Mouse (Mus musculus): ENCODE results near the gene Upf1. TPM values are rescaled to one million over a fixed set of nuclear protein-coding genes. Genes with fewer than 3 reads are reported as not detected.

Upf1 gene
- 11.8 and 13.6 TPM in 2 replicates for polyA plus RNA-seq (2015; fragmentation: Nextera tagmentation; extraction: Ambion mirVana)

DNA sequence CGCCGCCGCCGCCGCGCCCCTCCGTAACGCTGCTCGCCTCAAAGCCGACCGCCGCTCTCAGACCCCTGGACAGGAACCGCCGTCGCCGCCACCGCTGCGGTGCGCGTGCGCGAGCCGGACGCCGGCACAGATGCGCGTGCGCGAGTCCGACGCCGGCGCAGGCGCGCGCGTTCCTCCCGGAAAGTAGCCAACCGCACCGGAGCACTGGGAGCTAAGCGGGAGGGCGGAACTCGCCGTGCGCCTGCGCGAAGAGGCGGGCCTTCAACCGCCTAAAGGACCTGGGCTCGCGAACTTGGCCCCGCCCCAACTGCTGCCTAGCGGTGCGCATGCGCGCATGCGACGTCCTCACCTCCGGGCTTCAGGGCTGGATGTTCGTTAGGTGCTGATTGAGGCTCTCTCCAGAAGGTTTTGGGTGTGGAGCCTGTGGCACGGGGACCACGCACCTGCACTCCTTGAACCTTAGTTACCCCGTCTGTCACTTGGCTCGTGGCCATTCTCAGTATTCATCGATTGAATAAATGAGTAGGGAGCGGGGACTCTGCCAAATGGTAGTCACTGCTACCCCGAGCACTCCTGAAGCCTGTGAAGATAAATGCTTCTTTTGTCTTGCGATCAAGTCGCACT is at the start of gene Upf1:
TSS of gene Upf1 (minus strand) at position 85 of the 624 bp plus-strand sequence.
- H3K9ac ChIP-seq (replicated peaks; ENCODE audit: low read depth, low read length): peak within 1 kb of the TSS; percentile 80
- H3K27ac ChIP-seq (ENCODE audit: low read length): peak within 1 kb of the TSS; percentile 83
- no peaks in the 10 kb centered on the region for H3K9me3 ChIP-seq (ENCODE audit: control insufficient read depth, low read length)
- peak; percentile 86 for ATAC-seq
- peaks cover 32% of the 10 kb centered on the region for H3K4me1 ChIP-seq (replicated peaks; ENCODE audit: control insufficient read depth, insufficient read depth, low read length)
- no peaks in the 10 kb centered on the region for H3K36me3 ChIP-seq (ENCODE audit: control insufficient read depth, insufficient read depth)
- H3K4me2 ChIP-seq (ENCODE audit: low read length): peak within 1 kb of the TSS; percentile 94
- peak within 1 kb of the TSS; percentile 99 for H3K4me3 ChIP-seq (replicated peaks; ENCODE audit: low read length)
- H3K27me3 ChIP-seq (replicated peaks; ENCODE audit: control insufficient read depth, insufficient read depth, low read length): no peaks in the 10 kb centered on the region
- under 1% methylated on average over 62 of the region's 69 CpGs for WGBS

DNA sequence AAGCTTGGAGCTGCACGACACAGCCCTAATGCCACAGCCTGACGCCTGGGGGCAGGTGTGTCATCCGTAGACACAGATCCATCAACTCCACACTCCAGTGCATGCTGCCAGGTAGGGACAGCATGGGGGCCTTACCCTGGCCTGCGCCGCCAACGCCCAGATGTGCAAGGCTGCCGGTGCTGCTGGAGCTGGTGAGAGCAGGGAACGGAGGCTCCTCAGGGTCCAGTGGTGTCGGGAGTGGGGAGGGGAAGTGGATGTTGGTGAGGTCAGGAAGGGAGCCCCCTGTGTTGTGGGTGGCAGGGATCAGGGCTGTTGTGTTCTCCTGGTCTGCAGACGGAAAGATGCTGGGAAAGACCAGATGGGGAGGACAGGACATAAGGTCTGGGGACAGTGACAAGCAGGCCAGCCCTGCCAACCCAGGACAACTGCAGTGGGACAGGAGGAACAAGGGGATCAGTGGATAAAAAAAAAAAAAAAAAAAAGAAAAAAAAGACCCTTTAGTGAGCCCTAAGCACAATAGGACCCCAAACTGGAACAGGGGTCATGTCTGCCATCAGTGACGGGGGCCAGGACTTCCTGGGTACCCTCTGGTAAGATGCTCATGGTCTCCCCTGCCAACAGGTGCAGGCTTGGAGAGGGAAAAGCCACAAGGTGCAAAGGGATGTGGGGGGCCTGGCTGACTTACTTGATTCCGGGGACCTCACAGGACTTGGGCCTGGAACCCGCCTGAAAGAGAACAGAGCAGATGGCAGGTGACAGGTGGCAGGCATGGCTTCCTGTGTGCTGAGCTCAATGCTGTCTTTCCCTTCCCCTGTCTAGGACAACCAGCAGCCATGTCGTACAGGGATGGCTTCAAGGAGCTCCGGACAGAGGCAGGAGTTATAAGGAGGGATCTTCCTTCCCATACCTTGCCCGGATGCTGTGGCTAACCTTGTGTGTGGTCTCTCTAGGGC is 44.8 kb upstream of the Upf1 start:
- Histone ChIP-seq H3K4me3 (replicated peaks; ENCODE audit: low read length) (no peak overlapping the region), H3K27ac (ENCODE audit: low read length) (no peak overlapping the region), H3K27me3 (replicated peaks; ENCODE audit: control insufficient read depth, insufficient read depth, low read length) (no peaks in the 10 kb centered on the region), H3K36me3 (ENCODE audit: control insufficient read depth, insufficient read depth) (no peaks in the 10 kb centered on the region), H3K4me1 (replicated peaks; ENCODE audit: control insufficient read depth, insufficient read depth, low read length) (no peaks in the 10 kb centered on the region), H3K9me3 (ENCODE audit: control insufficient read depth, low read length) (no peaks in the 10 kb centered on the region), H3K4me2 (ENCODE audit: low read length) (no peak overlapping the region), H3K9ac (replicated peaks; ENCODE audit: low read depth, low read length) (0 out of 2 replicates have a peak overlapping the region, but pooled peaks have one; percentile 18)
- 86% methylated on average over 16 of the region's 16 CpGs for WGBS
- no peak for ATAC-seq

DNA sequence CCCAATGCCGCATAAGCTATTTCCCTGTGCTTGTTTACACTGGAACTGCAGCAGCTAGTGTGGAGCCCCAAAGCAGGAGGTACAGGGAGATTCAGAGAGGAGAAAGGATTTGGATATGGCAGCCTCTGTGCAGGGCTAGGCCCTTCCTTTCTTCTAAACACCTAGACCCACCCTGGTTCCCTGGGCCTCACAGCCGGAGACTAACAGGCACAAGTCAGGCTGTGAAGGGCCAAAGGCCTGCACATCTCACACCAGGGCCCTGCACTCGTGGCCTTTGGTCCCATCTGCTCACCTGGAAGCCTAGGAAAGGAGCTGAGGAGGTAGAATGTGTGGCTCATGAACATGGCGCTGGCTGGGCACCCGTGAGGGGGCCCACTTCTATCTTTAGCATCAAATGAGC is 43.1 kb upstream of the Upf1 start:
- no peak for ATAC-seq
- Histone ChIP-seq H3K9me3 (ENCODE audit: control insufficient read depth, low read length) (no peaks in the 10 kb centered on the region), H3K4me2 (ENCODE audit: low read length) (no peak overlapping the region), H3K9ac (replicated peaks; ENCODE audit: low read depth, low read length) (no peak overlapping the region), H3K36me3 (ENCODE audit: control insufficient read depth, insufficient read depth) (no peaks in the 10 kb centered on the region; the same call in 1 of the 2 replicates), H3K27ac (ENCODE audit: low read length) (no peak overlapping the region), H3K4me1 (replicated peaks; ENCODE audit: control insufficient read depth, insufficient read depth, low read length) (no peaks in the 10 kb centered on the region), H3K27me3 (replicated peaks; ENCODE audit: control insufficient read depth, insufficient read depth, low read length) (no peaks in the 10 kb centered on the region), H3K4me3 (replicated peaks; ENCODE audit: low read length) (no peak overlapping the region)
- WGBS: 81% methylated on average over 5 of the region's 5 CpGs

DNA sequence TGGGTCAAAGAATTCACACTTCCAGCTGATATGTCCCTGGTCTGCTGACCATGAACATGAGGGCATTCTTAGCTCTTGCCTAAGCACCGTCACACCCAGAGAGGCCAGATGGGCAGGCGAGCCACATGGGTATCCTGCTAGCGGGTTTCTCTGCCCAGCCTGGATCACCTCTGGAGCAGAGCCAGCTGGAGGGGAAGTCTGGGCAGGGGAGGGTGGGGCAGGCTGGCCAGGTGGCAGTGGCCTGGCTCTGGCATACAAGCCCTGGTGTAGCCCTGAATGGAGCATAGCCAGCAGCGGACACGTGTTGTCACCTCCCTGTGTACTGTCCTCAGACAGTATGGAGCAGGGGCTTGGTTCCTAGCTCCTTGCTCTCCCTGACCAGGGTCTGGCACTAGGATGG is 42.6 kb upstream of the Upf1 start:
- no peak for ATAC-seq
- Histone ChIP-seq H3K4me3 (replicated peaks; ENCODE audit: low read length) (no peak overlapping the region), H3K4me2 (ENCODE audit: low read length) (no peak overlapping the region), H3K9me3 (ENCODE audit: control insufficient read depth, low read length) (no peaks in the 10 kb centered on the region), H3K36me3 (ENCODE audit: control insufficient read depth, insufficient read depth) (peaks cover 2% of the 10 kb centered on the region; the same call in 1 of the 2 replicates), H3K27ac (ENCODE audit: low read length) (no peak overlapping the region), H3K27me3 (replicated peaks; ENCODE audit: control insufficient read depth, insufficient read depth, low read length) (no peaks in the 10 kb centered on the region), H3K9ac (replicated peaks; ENCODE audit: low read depth, low read length) (no peak overlapping the region), H3K4me1 (replicated peaks; ENCODE audit: control insufficient read depth, insufficient read depth, low read length) (no peaks in the 10 kb centered on the region)
- WGBS: 61% methylated on average over 5 of the region's 5 CpGs

DNA sequence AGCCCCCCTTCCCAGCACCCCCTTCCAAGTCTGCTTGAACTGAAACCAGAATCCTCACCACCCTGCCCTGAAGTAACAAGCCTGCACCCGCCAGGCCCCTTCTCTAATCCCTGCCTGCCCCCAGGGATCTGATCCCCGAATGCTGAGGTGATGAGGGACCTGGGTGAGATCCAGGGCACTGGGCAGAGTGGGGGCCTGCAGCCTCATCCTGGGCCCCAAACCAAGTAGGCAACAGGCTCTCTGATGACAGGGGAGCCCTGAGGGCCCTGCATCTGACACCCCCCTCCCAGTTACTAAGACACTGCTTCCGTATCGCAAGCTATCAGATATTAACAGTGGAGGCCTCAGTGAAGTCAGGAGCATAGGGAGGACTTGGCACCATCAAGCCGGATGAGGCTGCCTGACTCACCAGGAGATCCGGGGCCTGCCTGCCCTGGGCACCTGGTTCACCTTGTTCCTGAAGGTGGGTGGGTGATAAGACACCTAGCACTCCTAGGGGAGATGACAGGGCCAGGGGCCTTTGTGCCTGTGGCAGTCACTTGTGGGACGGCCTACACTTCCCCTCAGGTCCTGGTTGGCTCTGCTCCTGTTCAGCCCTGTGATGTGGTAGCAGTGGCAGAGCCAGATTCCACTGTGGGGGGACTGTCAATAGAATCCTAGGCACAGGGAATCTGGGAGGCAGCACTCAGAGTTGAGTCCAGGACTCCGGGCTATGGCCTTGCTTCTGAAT is 41.4 kb upstream of the Upf1 start:
- no peak for ATAC-seq
- Histone ChIP-seq H3K4me3 (replicated peaks; ENCODE audit: low read length) (no peak overlapping the region), H3K4me1 (replicated peaks; ENCODE audit: control insufficient read depth, insufficient read depth, low read length) (no peaks in the 10 kb centered on the region), H3K36me3 (ENCODE audit: control insufficient read depth, insufficient read depth) (peaks cover 5% of the 10 kb centered on the region), H3K27me3 (replicated peaks; ENCODE audit: control insufficient read depth, insufficient read depth, low read length) (no peaks in the 10 kb centered on the region), H3K27ac (ENCODE audit: low read length) (no peak overlapping the region), H3K9me3 (ENCODE audit: control insufficient read depth, low read length) (no peaks in the 10 kb centered on the region), H3K9ac (replicated peaks; ENCODE audit: low read depth, low read length) (no peak overlapping the region), H3K4me2 (ENCODE audit: low read length) (no peak overlapping the region)
- 85% methylated on average over 8 of the region's 8 CpGs for WGBS

DNA sequence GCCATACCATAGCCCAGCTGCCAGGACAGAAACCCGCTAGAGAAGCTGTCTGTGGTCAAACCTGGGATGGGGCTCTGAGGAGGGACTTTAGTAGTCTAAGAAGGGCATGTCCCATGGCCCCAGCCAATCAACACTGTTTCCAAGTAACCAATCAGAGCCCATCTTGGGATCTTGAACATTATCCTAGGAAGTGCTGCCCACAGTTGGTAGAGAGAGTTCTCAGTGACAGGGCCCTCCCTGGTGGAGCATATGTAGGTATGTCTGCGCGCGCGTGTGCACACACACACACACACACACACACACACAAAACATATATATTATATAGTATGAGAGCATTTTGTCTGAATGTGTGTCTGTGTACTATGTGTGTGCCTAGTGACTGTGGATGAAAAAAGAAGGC is 40.0 kb upstream of the Upf1 start:
- peaks cover 7% of the 10 kb centered on the region for H3K36me3 ChIP-seq (ENCODE audit: control insufficient read depth, insufficient read depth)
- no peaks in the 10 kb centered on the region for H3K4me1 ChIP-seq (replicated peaks; ENCODE audit: control insufficient read depth, insufficient read depth, low read length)
- 75% methylated on average over 5 of the region's 5 CpGs for WGBS
- H3K9me3 ChIP-seq (ENCODE audit: control insufficient read depth, low read length): no peaks in the 10 kb centered on the region
- H3K27me3 ChIP-seq (replicated peaks; ENCODE audit: control insufficient read depth, insufficient read depth, low read length): no peaks in the 10 kb centered on the region
- H3K4me3 ChIP-seq (replicated peaks; ENCODE audit: low read length): no peak overlapping the region
- H3K4me2 ChIP-seq (ENCODE audit: low read length): no peak overlapping the region
- no peak for ATAC-seq
- H3K9ac ChIP-seq (replicated peaks; ENCODE audit: low read depth, low read length): no peak overlapping the region
- no peak overlapping the region for H3K27ac ChIP-seq (ENCODE audit: low read length)

DNA sequence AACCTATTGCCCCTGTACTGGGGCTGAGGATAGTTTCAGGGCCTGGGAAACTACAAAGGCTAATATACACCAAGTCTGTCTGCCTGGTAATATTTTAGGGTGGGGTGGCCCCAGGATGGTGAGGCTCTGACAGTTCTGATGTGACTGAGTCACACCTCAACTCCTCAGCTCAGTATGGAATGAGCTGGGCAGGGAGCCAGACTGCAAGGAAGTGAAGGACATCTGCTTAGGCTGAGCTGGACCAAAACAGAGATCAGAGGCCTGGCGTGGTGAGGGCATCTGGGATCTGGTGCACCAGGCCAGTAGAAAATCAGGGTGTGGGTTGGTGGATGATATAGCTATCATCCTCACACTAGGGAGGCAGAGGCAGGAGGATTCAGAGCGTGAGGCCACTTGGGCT is 36.6 kb upstream of the Upf1 start:
- no peaks in the 10 kb centered on the region for H3K9me3 ChIP-seq (ENCODE audit: control insufficient read depth, low read length)
- no peaks in the 10 kb centered on the region for H3K4me1 ChIP-seq (replicated peaks; ENCODE audit: control insufficient read depth, insufficient read depth, low read length)
- no peak overlapping the region for H3K4me3 ChIP-seq (replicated peaks; ENCODE audit: low read length)
- no peak for ATAC-seq
- no peak overlapping the region for H3K4me2 ChIP-seq (ENCODE audit: low read length)
- H3K9ac ChIP-seq (replicated peaks; ENCODE audit: low read depth, low read length): no peak overlapping the region
- peaks cover 14% of the 10 kb centered on the region for H3K36me3 ChIP-seq (ENCODE audit: control insufficient read depth, insufficient read depth)
- no peak overlapping the region for H3K27ac ChIP-seq (ENCODE audit: low read length)
- no peaks in the 10 kb centered on the region for H3K27me3 ChIP-seq (replicated peaks; ENCODE audit: control insufficient read depth, insufficient read depth, low read length)
- WGBS: 94% methylated on average over 2 of the region's 2 CpGs

DNA sequence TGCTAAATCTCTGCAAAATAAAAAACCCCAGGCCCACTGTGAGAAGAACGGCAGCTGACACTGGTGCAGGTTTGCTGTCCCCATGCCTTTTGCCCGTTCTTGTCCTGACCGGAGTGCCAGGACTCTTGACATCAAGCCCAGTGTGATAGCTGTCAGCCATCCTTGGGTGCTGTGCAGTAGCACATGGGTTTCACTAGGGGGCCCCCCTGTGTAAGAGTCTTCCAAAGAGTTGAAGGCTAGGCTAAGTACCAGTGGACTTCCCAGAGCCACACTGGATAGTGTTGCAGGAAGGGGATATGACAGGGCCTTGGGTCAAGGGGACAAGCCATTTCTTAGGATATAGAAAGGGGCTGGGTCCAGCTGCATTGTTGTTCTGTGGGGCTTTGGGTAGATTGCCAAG is 30.2 kb upstream of the Upf1 start:
- no peaks in the 10 kb centered on the region for H3K4me1 ChIP-seq (replicated peaks; ENCODE audit: control insufficient read depth, insufficient read depth, low read length)
- H3K4me3 ChIP-seq (replicated peaks; ENCODE audit: low read length): no peak overlapping the region
- H3K9ac ChIP-seq (replicated peaks; ENCODE audit: low read depth, low read length): no peak overlapping the region
- peak; percentile 59 for ATAC-seq
- no peaks in the 10 kb centered on the region for H3K9me3 ChIP-seq (ENCODE audit: control insufficient read depth, low read length)
- H3K36me3 ChIP-seq (ENCODE audit: control insufficient read depth, insufficient read depth): peaks cover 8% of the 10 kb centered on the region
- no peak overlapping the region for H3K4me2 ChIP-seq (ENCODE audit: low read length)
- peaks cover 8% of the 10 kb centered on the region for H3K27me3 ChIP-seq (replicated peaks; ENCODE audit: control insufficient read depth, insufficient read depth, low read length)
- no peak overlapping the region for H3K27ac ChIP-seq (ENCODE audit: low read length)
- WGBS: 53% methylated on average over 3 of the region's 3 CpGs

DNA sequence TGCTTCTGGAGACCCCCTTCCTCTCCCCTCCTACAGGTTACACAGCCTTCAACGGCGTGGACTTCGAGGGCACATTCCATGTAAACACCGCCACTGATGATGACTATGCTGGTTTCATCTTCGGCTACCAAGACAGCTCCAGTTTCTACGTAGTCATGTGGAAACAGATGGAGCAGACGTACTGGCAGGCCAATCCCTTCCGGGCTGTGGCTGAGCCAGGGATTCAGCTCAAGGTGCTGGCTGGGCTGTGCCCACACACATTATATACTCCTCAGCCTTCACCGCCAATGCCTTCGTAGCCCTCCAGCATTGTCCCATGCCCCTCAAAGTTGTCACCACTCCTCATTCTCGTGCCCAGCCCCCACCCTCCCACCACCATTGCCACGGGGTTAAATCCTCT is 27.0 kb upstream of the Upf1 start:
- H3K27me3 ChIP-seq (replicated peaks; ENCODE audit: control insufficient read depth, insufficient read depth, low read length): peaks cover 40% of the 10 kb centered on the region
- WGBS: 78% methylated on average over 12 of the region's 12 CpGs

More for the DNA sequence above, 27.0 kb upstream of the Upf1 start:
- Histone ChIP-seq H3K27ac (ENCODE audit: low read length) (no peak overlapping the region), H3K4me2 (ENCODE audit: low read length) (no peak overlapping the region), H3K9me3 (ENCODE audit: control insufficient read depth, low read length) (no peaks in the 10 kb centered on the region), H3K36me3 (ENCODE audit: control insufficient read depth, insufficient read depth) (no peaks in the 10 kb centered on the region), H3K9ac (replicated peaks; ENCODE audit: low read depth, low read length) (no peak overlapping the region), H3K4me1 (replicated peaks; ENCODE audit: control insufficient read depth, insufficient read depth, low read length) (0 out of 2 replicates have a peak, but pooled peaks cover 2% of the 10 kb centered on the region), H3K4me3 (replicated peaks; ENCODE audit: low read length) (no peak overlapping the region)
- ATAC-seq: no peak
